Mouse (Mus musculus): ENCODE measurements around the gene Prdx6. TPM values are rescaled to one million over a fixed set of nuclear protein-coding genes. Genes with fewer than 3 reads are reported as not detected.

Gene Prdx6
- polyA plus RNA-seq, 1 experiment from 2014 or later: 161 TPM

GRCm38 (mm10) chr1:161247643-161248580 is 3.1 kb downstream of the Prdx6 start:
- 75% methylated on average over 11 of the region's 11 CpGs for WGBS
- Histone ChIP-seq H3K9me3 (ENCODE audit: control insufficient read depth, low read length) (no peaks in the 10 kb centered on the region), H3K4me2 (ENCODE audit: low read length) (no peak overlapping the region), H3K27ac (replicated peaks; ENCODE audit: low read depth, low read length) (no peak overlapping the region), H3K36me3 (ENCODE audit: control insufficient read depth, insufficient read depth, low read length) (peaks cover 19% of the 10 kb centered on the region), H3K27me3 (ENCODE audit: control insufficient read depth, insufficient read depth, low read length) (no peaks in the 10 kb centered on the region; the same call in 1 of the 2 replicates), H3K4me3 (replicated peaks; ENCODE audit: low read depth, low read length) (no peak overlapping the region), H3K4me1 (ENCODE audit: control insufficient read depth, insufficient read depth, low read length) (peaks cover 15% of the 10 kb centered on the region; the same call in 1 of the 2 replicates), H3K9ac (replicated peaks; ENCODE audit: low read length) (no peak overlapping the region)
- no peak for ATAC-seq (ENCODE audit: low FRiP score, low TSS enrichment)
- no peak for DNase-seq

GRCm38 (mm10) chr1:161247176-161247575 is 3.8 kb downstream of the Prdx6 start:
- peaks cover 26% of the 10 kb centered on the region for H3K36me3 ChIP-seq (ENCODE audit: control insufficient read depth, insufficient read depth, low read length)
- no peaks in the 10 kb centered on the region; the same call in 1 of the 2 replicates for H3K27me3 ChIP-seq (ENCODE audit: control insufficient read depth, insufficient read depth, low read length)
- H3K9ac ChIP-seq (replicated peaks; ENCODE audit: low read length): no peak overlapping the region
- no peak overlapping the region for H3K4me3 ChIP-seq (replicated peaks; ENCODE audit: low read depth, low read length)
- no peak overlapping the region for H3K4me2 ChIP-seq (ENCODE audit: low read length)
- no peak overlapping the region for H3K27ac ChIP-seq (replicated peaks; ENCODE audit: low read depth, low read length)
- WGBS: 78% methylated on average over 3 of the region's 3 CpGs
- no peak for ATAC-seq (ENCODE audit: low FRiP score, low TSS enrichment)
- H3K4me1 ChIP-seq (ENCODE audit: control insufficient read depth, insufficient read depth, low read length): peaks cover 15% of the 10 kb centered on the region; the same call in 1 of the 2 replicates
- H3K9me3 ChIP-seq (ENCODE audit: control insufficient read depth, low read length): no peaks in the 10 kb centered on the region
- DNase-seq: no peak

- Histone ChIP-seq H3K9ac (replicated peaks; ENCODE audit: low read length) (no peak overlapping the region), H3K4me1 (ENCODE audit: control insufficient read depth, insufficient read depth, low read length) (no peaks in the 10 kb centered on the region), H3K4me3 (replicated peaks; ENCODE audit: low read depth, low read length) (no peak overlapping the region), H3K4me2 (ENCODE audit: low read length) (no peak overlapping the region), H3K27ac (replicated peaks; ENCODE audit: low read depth, low read length) (no peak overlapping the region), H3K36me3 (ENCODE audit: control insufficient read depth, insufficient read depth, low read length) (peaks cover 37% of the 10 kb centered on the region), H3K27me3 (ENCODE audit: control insufficient read depth, insufficient read depth, low read length) (no peaks in the 10 kb centered on the region), H3K9me3 (ENCODE audit: control insufficient read depth, low read length) (no peaks in the 10 kb centered on the region)
- no peak for DNase-seq
- no peak for ATAC-seq (ENCODE audit: low FRiP score, low TSS enrichment)
- WGBS: 96% methylated on average over 4 of the region's 4 CpGs
Observed at GRCm38 (mm10) chr1:161237750-161238149, 13.3 kb downstream of the Prdx6 start.

- no peak overlapping the region for H3K9ac ChIP-seq (replicated peaks; ENCODE audit: low read length)
- H3K4me2 ChIP-seq (ENCODE audit: low read length): no peak overlapping the region
- ATAC-seq (ENCODE audit: low FRiP score, low TSS enrichment) (no peak), DNase-seq (no peak)
- no peak overlapping the region for H3K27ac ChIP-seq (replicated peaks; ENCODE audit: low read depth, low read length)
- no peaks in the 10 kb centered on the region for H3K27me3 ChIP-seq (ENCODE audit: control insufficient read depth, insufficient read depth, low read length)
- no peak overlapping the region for H3K4me3 ChIP-seq (replicated peaks; ENCODE audit: low read depth, low read length)
- WGBS: 96% methylated on average over 7 of the region's 7 CpGs
- no peaks in the 10 kb centered on the region for H3K9me3 ChIP-seq (ENCODE audit: control insufficient read depth, low read length)
- H3K4me1 ChIP-seq (ENCODE audit: control insufficient read depth, insufficient read depth, low read length): no peaks in the 10 kb centered on the region
- H3K36me3 ChIP-seq (ENCODE audit: control insufficient read depth, insufficient read depth, low read length): peaks cover 33% of the 10 kb centered on the region
Observed at GRCm38 (mm10) chr1:161237339-161237738, 13.7 kb downstream of the Prdx6 start.

GRCm38 (mm10) chr1:161233226-161233839 is 17.7 kb downstream of the Prdx6 start:
- Histone ChIP-seq H3K4me1 (ENCODE audit: control insufficient read depth, insufficient read depth, low read length) (no peaks in the 10 kb centered on the region), H3K4me2 (ENCODE audit: low read length) (no peak overlapping the region), H3K27ac (replicated peaks; ENCODE audit: low read depth, low read length) (no peak overlapping the region), H3K9me3 (ENCODE audit: control insufficient read depth, low read length) (no peaks in the 10 kb centered on the region), H3K36me3 (ENCODE audit: control insufficient read depth, insufficient read depth, low read length) (0 out of 2 replicates have a peak, but pooled peaks cover 5% of the 10 kb centered on the region), H3K27me3 (ENCODE audit: control insufficient read depth, insufficient read depth, low read length) (no peaks in the 10 kb centered on the region), H3K9ac (replicated peaks; ENCODE audit: low read length) (no peak overlapping the region), H3K4me3 (replicated peaks; ENCODE audit: low read depth, low read length) (no peak overlapping the region)
- ATAC-seq (ENCODE audit: low FRiP score, low TSS enrichment) (no peak), DNase-seq (peak; percentile 3)
- 90% methylated on average over 13 of the region's 13 CpGs for WGBS

GRCm38 (mm10) chr1:161232181-161232580 is 18.8 kb downstream of the Prdx6 start:
- 92% methylated on average over 5 of the region's 5 CpGs for WGBS
- no peaks in the 10 kb centered on the region for H3K27me3 ChIP-seq (ENCODE audit: control insufficient read depth, insufficient read depth, low read length)
- no peak for ATAC-seq (ENCODE audit: low FRiP score, low TSS enrichment)

GRCm38 (mm10) chr1:161224837-161225236 is 26.2 kb downstream of the Prdx6 start:
- no peak overlapping the region for H3K4me3 ChIP-seq (replicated peaks; ENCODE audit: low read depth, low read length)
- DNase-seq (peak; percentile 72), ATAC-seq (ENCODE audit: low FRiP score, low TSS enrichment) (no peak)
- no peak overlapping the region for H3K4me2 ChIP-seq (ENCODE audit: low read length)
- H3K27ac ChIP-seq (replicated peaks; ENCODE audit: low read depth, low read length): no peak overlapping the region
- no peaks in the 10 kb centered on the region for H3K36me3 ChIP-seq (ENCODE audit: control insufficient read depth, insufficient read depth, low read length)
- no peaks in the 10 kb centered on the region for H3K27me3 ChIP-seq (ENCODE audit: control insufficient read depth, insufficient read depth, low read length)
- no peaks in the 10 kb centered on the region for H3K9me3 ChIP-seq (ENCODE audit: control insufficient read depth, low read length)
- H3K9ac ChIP-seq (replicated peaks; ENCODE audit: low read length): no peak overlapping the region
- WGBS: 34% methylated on average over 5 of the region's 5 CpGs
- no peaks in the 10 kb centered on the region for H3K4me1 ChIP-seq (ENCODE audit: control insufficient read depth, insufficient read depth, low read length)

More at GRCm38 (mm10) chr1:161232181-161232580, 18.8 kb downstream of the Prdx6 start:
- Histone ChIP-seq H3K36me3 (ENCODE audit: control insufficient read depth, insufficient read depth, low read length) (no peaks in the 10 kb centered on the region), H3K9me3 (ENCODE audit: control insufficient read depth, low read length) (no peaks in the 10 kb centered on the region), H3K4me2 (ENCODE audit: low read length) (no peak overlapping the region), H3K4me1 (ENCODE audit: control insufficient read depth, insufficient read depth, low read length) (no peaks in the 10 kb centered on the region), H3K4me3 (replicated peaks; ENCODE audit: low read depth, low read length) (no peak overlapping the region), H3K27ac (replicated peaks; ENCODE audit: low read depth, low read length) (no peak overlapping the region), H3K9ac (replicated peaks; ENCODE audit: low read length) (no peak overlapping the region)
- no peak for DNase-seq

GRCm38 (mm10) chr1:161219816-161220215 is 31.2 kb downstream of the Prdx6 start:
- H3K4me2 ChIP-seq (ENCODE audit: low read length): no peak overlapping the region
- no peak overlapping the region for H3K9ac ChIP-seq (replicated peaks; ENCODE audit: low read length)
- H3K27me3 ChIP-seq (ENCODE audit: control insufficient read depth, insufficient read depth, low read length): no peaks in the 10 kb centered on the region
- H3K4me1 ChIP-seq (ENCODE audit: control insufficient read depth, insufficient read depth, low read length): no peaks in the 10 kb centered on the region
- no peak overlapping the region for H3K27ac ChIP-seq (replicated peaks; ENCODE audit: low read depth, low read length)
- no peak overlapping the region for H3K4me3 ChIP-seq (replicated peaks; ENCODE audit: low read depth, low read length)
- no peaks in the 10 kb centered on the region for H3K9me3 ChIP-seq (ENCODE audit: control insufficient read depth, low read length)
- DNase-seq (no peak), ATAC-seq (ENCODE audit: low FRiP score, low TSS enrichment) (no peak)
- 76% methylated on average over 3 of the region's 3 CpGs for WGBS
- no peaks in the 10 kb centered on the region for H3K36me3 ChIP-seq (ENCODE audit: control insufficient read depth, insufficient read depth, low read length)
